Mouse (Mus musculus) kidney, adult 2 months (tissue): ENCODE measurements around the gene Mosmo.

Source experiments
- CTCF ChIP-seq: fragments of 200-500 bp; conservative IDR thresholded peaks from 2 replicates; pipeline ENCODE4 v1.5.1; 2011; ENCODE audit warnings: low read depth, mild to moderate bottlenecking, control low read depth, low read length, moderate library complexity, mixed read lengths; ENCODE audit not compliant: insufficient read depth, insufficient read length
- POLR2A ChIP-seq: fragments of 200-500 bp; IDR thresholded peaks from one replicate; pipeline ENCODE4 v1.6.1; 2011; ENCODE audit warnings: low read depth, low read length, control low read depth

GRCm38 (mm10) chr7:120739018-120739417 is 61.6 kb downstream of the Mosmo start, which contains the start of gene Vwa3a:
- TF ChIP-seq CTCF (no peak), POLR2A (no peak)
